Mouse (Mus musculus) adrenal gland, adult 2 months (tissue): ENCODE measurements around the gene Plekho1. TPM values are rescaled to one million over a fixed set of nuclear protein-coding genes. Genes with fewer than 3 reads are reported as not detected.
A peak's percentile ranks its signal among the peaks of the same experiment; 100 is the strongest.

Experiments used
- DNase-seq: peaks from one replicate; pipeline ENCODE4 v3.0.0; 2021
- polyA plus RNA-seq: library from polyadenylated mRNA; depleted of rRNA; stranded (reverse); fragments of >200 nt; gene quantifications from 2 replicates; pipeline ENCODE4 v1.2.3, GENCODE M21; 2012; rRNA removed
- total RNA-seq, 2 experiments: library from RNA; stranded (reverse); gene quantifications; 2 replicates each; pipeline ENCODE4 v1.2.3; 2021

Plekho1 gene
- total and polyA plus RNA-seq, 3 experiments, result 12.9 to 24.7 (median 13.8) TPM

GRCm38 (mm10) chr3:95950763-95951551 is 44.8 kb downstream of the Plekho1 start:
- peak; percentile 92 for DNase-seq

GRCm38 (mm10) chr3:95948325-95948724 is 47.5 kb downstream of the Plekho1 start:
- DNase-seq, result no peak

- DNase-seq, result peak; percentile 27
Measured at GRCm38 (mm10) chr3:95945731-95946240, 50.0 kb downstream of the Plekho1 start.

GRCm38 (mm10) chr3:95944742-95945141 is 51.1 kb downstream of the Plekho1 start:
- no peak for DNase-seq

- no peak for DNase-seq
Measured at GRCm38 (mm10) chr3:95943226-95943625, 52.6 kb downstream of the Plekho1 start.

GRCm38 (mm10) chr3:95942749-95943148 is 53.1 kb downstream of the Plekho1 start:
- no peak for DNase-seq

- DNase-seq, result no peak
Measured at GRCm38 (mm10) chr3:95938835-95939234, 57.0 kb downstream of the Plekho1 start.

Other genes starting within 250 kb of the Plekho1 start
- 10 to 100 TPM; 49.6 to 50.3 TPM for gene Tars2, start 235.8 kb downstream of the Plekho1 start, total RNA-seq
- gene Tars2, start 235.8 kb downstream of the Plekho1 start, polyA plus RNA-seq, result 39.6 and 50.2 TPM in 2 replicates
- 10 to 100 TPM; 46.4 to 59.6 TPM for gene Rprd2, start 177.1 kb downstream of the Plekho1 start, total RNA-seq
- 6.3 and 8.1 TPM in 2 replicates for gene Rprd2, start 177.1 kb downstream of the Plekho1 start, polyA plus RNA-seq
- 10 to 100 TPM; 30.0 to 35.1 TPM for gene Prpf3, start 140.1 kb downstream of the Plekho1 start, total RNA-seq
- 4.6 and 5.6 TPM in 2 replicates for gene Prpf3, start 140.1 kb downstream of the Plekho1 start, polyA plus RNA-seq
- 100 to 1,000 TPM; 309 to 364 TPM for gene Mrps21, start 124.5 kb downstream of the Plekho1 start, total RNA-seq
- gene Mrps21, start 124.5 kb downstream of the Plekho1 start, polyA plus RNA-seq, result 12.3 and 13.0 TPM in 2 replicates
- gene Ciart, start 113.8 kb downstream of the Plekho1 start, total RNA-seq, result 1 to 10 TPM; 1.6 to 1.9 TPM
- 2.4 and 4.0 TPM in 2 replicates for gene Ciart, start 113.8 kb downstream of the Plekho1 start, polyA plus RNA-seq
- gene BC028528, start 104.0 kb downstream of the Plekho1 start, total RNA-seq, result 10 to 100 TPM; 13.0 to 15.2 TPM
- gene BC028528, start 104.0 kb downstream of the Plekho1 start, polyA plus RNA-seq, result 1.8 TPM in 2 replicates
- gene Aph1a, start 102.0 kb downstream of the Plekho1 start, total RNA-seq, result 100 to 1,000 TPM in 1 of 2 experiments, 10 to 100 TPM in 1; 76.0 to 135 TPM
- gene Aph1a, start 102.0 kb downstream of the Plekho1 start, polyA plus RNA-seq, result 789 and 930 TPM in 2 replicates
- 1 to 10 TPM; 1.7 to 7.3 TPM for gene Car14, start 91.3 kb downstream of the Plekho1 start, total RNA-seq
- gene Car14, start 91.3 kb downstream of the Plekho1 start, polyA plus RNA-seq, result 1.0 and 1.2 TPM in 2 replicates
- 10 to 100 TPM; 81.0 to 98.6 TPM for gene Anp32e, start 66.8 kb downstream of the Plekho1 start, total RNA-seq
- 5.8 and 7.4 TPM in 2 replicates for gene Anp32e, start 66.8 kb downstream of the Plekho1 start, polyA plus RNA-seq
- 10 to 100 TPM; 38.3 to 39.4 TPM for gene Vps45, start 62.5 kb upstream of the Plekho1 start, total RNA-seq
- gene Vps45, start 62.5 kb upstream of the Plekho1 start, polyA plus RNA-seq, result 2.6 and 3.0 TPM in 2 replicates
- gene Otud7b, start 108.5 kb upstream of the Plekho1 start, total RNA-seq, result 10 to 100 TPM; 25.0 to 38.2 TPM
- gene Otud7b, start 108.5 kb upstream of the Plekho1 start, polyA plus RNA-seq, result 16.3 and 19.7 TPM in 2 replicates
- 10 to 100 TPM; 27.4 to 34.6 TPM for gene Mtmr11, start 166.0 kb upstream of the Plekho1 start, total RNA-seq
- gene Mtmr11, start 166.0 kb upstream of the Plekho1 start, polyA plus RNA-seq, result 15.0 and 20.5 TPM in 2 replicates
- 10 to 100 TPM; 49.4 to 55.2 TPM for gene Sf3b4, start 176.3 kb upstream of the Plekho1 start, total RNA-seq
- 169 and 183 TPM in 2 replicates for gene Sf3b4, start 176.3 kb upstream of the Plekho1 start, polyA plus RNA-seq
- 10 to 100 TPM in 1 of 2 experiments, 1 to 10 TPM in 1; 5.7 to 14.1 TPM for gene Sv2a, start 185.2 kb upstream of the Plekho1 start, total RNA-seq
- gene Sv2a, start 185.2 kb upstream of the Plekho1 start, polyA plus RNA-seq, result 3.3 and 3.6 TPM in 2 replicates
- 10 to 100 TPM; 29.6 to 38.9 TPM for gene Bola1, start 223.7 kb upstream of the Plekho1 start, total RNA-seq
- gene Bola1, start 223.7 kb upstream of the Plekho1 start, polyA plus RNA-seq, result 95.5 and 96.5 TPM in 2 replicates
- 1 to 10 TPM; 3.1 to 8.3 TPM for gene Hist2h2ab, start 223.9 kb upstream of the Plekho1 start, total RNA-seq
- 0.93 and 4.7 TPM in 2 replicates for gene Hist2h2ab, start 223.9 kb upstream of the Plekho1 start, polyA plus RNA-seq
- 10 to 100 TPM; 41.3 to 58.9 TPM for gene Hist2h2ac, start 224.9 kb upstream of the Plekho1 start, total RNA-seq
- gene Hist2h2ac, start 224.9 kb upstream of the Plekho1 start, polyA plus RNA-seq, result 5.1 TPM in 2 replicates
- 10 to 100 TPM; 15.6 to 23.5 TPM for gene Hist2h2be, start 225.1 kb upstream of the Plekho1 start, total RNA-seq
- 6.1 and 6.4 TPM in 2 replicates for gene Hist2h2be, start 225.1 kb upstream of the Plekho1 start, polyA plus RNA-seq
- 10 to 100 TPM; 21.8 to 28.5 TPM for gene Hist2h3c2, start 243.1 kb upstream of the Plekho1 start, total RNA-seq
- 59.6 and 80.3 TPM in 2 replicates for gene Hist2h3c2, start 243.1 kb upstream of the Plekho1 start, polyA plus RNA-seq
- 100 to 1,000 TPM; 493 to 563 TPM for gene Hist2h2aa2, start 244.3 kb upstream of the Plekho1 start, total RNA-seq
- gene Hist2h2aa2, start 244.3 kb upstream of the Plekho1 start, polyA plus RNA-seq, result 686 and 751 TPM in 2 replicates
- gene Hist2h2aa1, start 249.5 kb upstream of the Plekho1 start, total RNA-seq, result 10 to 100 TPM in 1 of 2 experiments, not detected in 1; 21.4 TPM
- gene Hist2h2aa1, start 249.5 kb upstream of the Plekho1 start, polyA plus RNA-seq, result 503 and 643 TPM in 2 replicates